9 mouse cellular contexts compared by ENCODE assay signal in genomic region chr5:100373952-100374351, GRCm38 (mm10). TPM values are rescaled to one million over a fixed set of nuclear protein-coding genes. Genes with fewer than 3 reads are reported as not detected.
DNase-seq lines count a peak whose midpoint lies in the region; ATAC-seq and TF ChIP-seq lines count a peak whose summit lies in the region.
"Had no signal": no experiment of that assay in that cellular context is flagged by ENCODE, and none has a peak within 500 bp of the region (broad histone marks: within the 10 kb centered on the region; RNA-seq: fewer than 3 reads in every experiment).

No protein-coding gene starts in this region.

- 0 out of 2 replicates have a peak, but pooled peaks have one; percentile 52 for ATAC-seq in limb, embryonic 12.5 days (ENCODE audit: insufficient number of reproducible peaks, insufficient read depth, low FRiP score, low TSS enrichment, low read depth)
- 0 out of 2 replicates have a peak, but pooled peaks have one; percentile 23 for ATAC-seq in midbrain, postnatal 0 days (ENCODE audit: low FRiP score)

- TF ChIP-seq CTCF in spleen, adult 2 months (IDR thresholded peaks at IDR 0.05; ENCODE audit: extremely low read depth, insufficient read depth, insufficient read length, insufficient replicate concordance) = peak; percentile 34; the same call in 1 of the 2 replicates
- TF ChIP-seq CTCF in brain, embryonic 14.5 days (IDR thresholded peaks at IDR 0.05; ENCODE audit: borderline replicate concordance, extremely low read depth, insufficient read depth, insufficient read length) = peak; percentile 81
- 0 out of 2 replicates have a peak, but pooled peaks have one; percentile 29 for TF ChIP-seq CTCF in embryonic fibroblast, embryonic 13.5 days (IDR thresholded peaks at IDR 0.05; ENCODE audit: borderline replicate concordance, insufficient read depth, low read length)
- TF ChIP-seq CTCF in midbrain, postnatal 0 days (IDR thresholded peaks at IDR 0.05) = peak; percentile 81

- TF ChIP-seq POLR2A in spleen, adult 2 months (IDR thresholded peaks at IDR 0.05; ENCODE audit: low read depth, low read length) = no peak
- no peak for TF ChIP-seq POLR2A in brain, embryonic 14.5 days (IDR thresholded peaks at IDR 0.05; ENCODE audit: borderline replicate concordance, extremely low read depth, insufficient read depth, insufficient read length, poor library complexity, severe bottlenecking)
- TF ChIP-seq POLR2A in embryonic fibroblast, embryonic 13.5 days (IDR thresholded peaks at IDR 0.05; ENCODE audit: low read depth, low read length) = no peak

- H3K27ac ChIP-seq in spleen, adult 2 months (ENCODE audit: insufficient read depth, low read length) = no peak overlapping the region
- H3K27ac ChIP-seq in embryonic fibroblast, embryonic 13.5 days (ENCODE audit: insufficient read depth, low read length) = no peak overlapping the region
- no peak overlapping the region for H3K27ac ChIP-seq in limb, embryonic 12.5 days
- no peak overlapping the region for H3K27ac ChIP-seq in midbrain, postnatal 0 days (ENCODE audit: low read depth, low read length)

- H3K9me3 ChIP-seq in limb, embryonic 12.5 days = no peaks in the 10 kb centered on the region
- no peaks in the 10 kb centered on the region for H3K9me3 ChIP-seq in midbrain, postnatal 0 days (ENCODE audit: low read length)

- WGBS in spleen, adult 2 months = 61% methylated on average over 5 of the region's 5 CpGs
- WGBS in limb, embryonic 12.5 days = 51% methylated on average over 5 of the region's 5 CpGs
- WGBS in midbrain, postnatal 0 days = 47% methylated on average over 5 of the region's 5 CpGs

- H3K4me3 ChIP-seq in spleen, adult 2 months (ENCODE audit: extremely low read depth, insufficient read depth, insufficient read length) = no peak overlapping the region
- H3K4me3 ChIP-seq in embryonic fibroblast, embryonic 13.5 days (ENCODE audit: insufficient read depth, low read length) = no peak overlapping the region
- no peak overlapping the region for H3K4me3 ChIP-seq in limb, embryonic 12.5 days (replicated peaks)
- no peak overlapping the region for H3K4me3 ChIP-seq in midbrain, postnatal 0 days (ENCODE audit: low read depth, low read length)
- H3K4me3 ChIP-seq: erythroblast, embryonic 14.5 days had no signal

- H3K36me3 ChIP-seq in spleen, adult 2 months (ENCODE audit: control insufficient read depth, insufficient read depth, low read length) = peaks cover 28% of the 10 kb centered on the region
- H3K36me3 ChIP-seq in limb, embryonic 12.5 days = peaks cover 87% of the 10 kb centered on the region
- peaks cover 63% of the 10 kb centered on the region for H3K36me3 ChIP-seq in midbrain, postnatal 0 days (ENCODE audit: insufficient read depth, low read length)

- no peak overlapping the region for H3K9ac ChIP-seq in limb, embryonic 12.5 days (replicated peaks)
- H3K9ac ChIP-seq in midbrain, postnatal 0 days (replicated peaks; ENCODE audit: low read length, poor library complexity, severe bottlenecking) = no peak overlapping the region

- no peaks in the 10 kb centered on the region for H3K4me1 ChIP-seq in spleen, adult 2 months (ENCODE audit: control insufficient read depth, insufficient read depth, insufficient read length)
- H3K4me1 ChIP-seq in embryonic fibroblast, embryonic 13.5 days (ENCODE audit: control insufficient read depth, insufficient read depth, low read length) = no peaks in the 10 kb centered on the region
- H3K4me1 ChIP-seq in limb, embryonic 12.5 days (replicated peaks) = no peaks in the 10 kb centered on the region
- no peaks in the 10 kb centered on the region for H3K4me1 ChIP-seq in midbrain, postnatal 0 days (ENCODE audit: insufficient read depth, low read length)

- H3K27me3 ChIP-seq in spleen, adult 2 months (ENCODE audit: control insufficient read depth, insufficient read depth, low read length) = no peaks in the 10 kb centered on the region
- no peaks in the 10 kb centered on the region for H3K27me3 ChIP-seq in limb, embryonic 12.5 days
- no peaks in the 10 kb centered on the region for H3K27me3 ChIP-seq in midbrain, postnatal 0 days (ENCODE audit: insufficient read depth, low read length)

- DNase-seq in spleen, adult 2 months (ENCODE audit: low read depth in 1 of 2, low spot score in 2 of 2) = peak; percentile 2 to 14
- no peak for DNase-seq in spleen, postnatal 14 days (ENCODE audit: low spot score in 2 of 2)
- peak; percentile 79 for DNase-seq in brain, embryonic 14.5 days (ENCODE audit: low read depth)
- DNase-seq in kidney, adult 18-20 months = peak; percentile 46
- peak; percentile 78 for DNase-seq in midbrain, postnatal 0 days (ENCODE audit: low spot score)
- peak; percentile 21 to 43 for DNase-seq in thymus, postnatal 36 days

- no peak overlapping the region for H3K4me2 ChIP-seq in limb, embryonic 12.5 days
- no peak overlapping the region for H3K4me2 ChIP-seq in midbrain, postnatal 0 days (ENCODE audit: low read depth, low read length, poor library complexity, severe bottlenecking)

RNA-seq across cellular contexts. Expression of gene Sec31a, which starts 42.1 kb away (rescaled TPM):
- 122 and 150 TPM in 2 replicates for polyA plus RNA-seq in spleen, adult 2 months (2012; rRNA removed)
- polyA plus RNA-seq in brain, embryonic 14.5 days (2012; rRNA removed) = 149 and 171 TPM in 2 replicates
- 314 and 338 TPM in 2 replicates for polyA plus RNA-seq in embryonic fibroblast, embryonic 13.5 days (2011; ENCODE audit: insufficient read length, low read depth, missing spikeins)
- 136 and 141 TPM in 2 replicates for polyA plus RNA-seq in limb, embryonic 12.5 days (2016; fragmentation: Nextera tagmentation; extraction: Ambion mirVana)
- 148 and 227 TPM in 2 replicates for total RNA-seq in midbrain, postnatal 0 days (2014; rRNA removed)
- 79.6 and 85.0 TPM in 2 replicates for polyA plus RNA-seq in midbrain, postnatal 0 days (2015; fragmentation: Nextera tagmentation; extraction: Ambion mirVana)

Comparison
In these comparisons a context has a peak if more than half of its experiments do, and no peak if none do; other contexts are left out.
1. DNase-seq: peak in spleen, adult 2 months (2 of 2), brain, embryonic 14.5 days (single experiment), kidney, adult 18-20 months (single experiment), midbrain, postnatal 0 days (single experiment) and thymus, postnatal 36 days (2 of 2); none in spleen, postnatal 14 days (0 of 2).
2. CTCF ChIP-seq: peak in every context shown above with its lines; median percentile 81 in brain, embryonic 14.5 days; 81 in midbrain, postnatal 0 days; 34 in spleen, adult 2 months; 29 in embryonic fibroblast, embryonic 13.5 days.